Mouse (Mus musculus): ENCODE results near the gene Milr1. TPM values are rescaled to one million over a fixed set of nuclear protein-coding genes. Genes with fewer than 3 reads are reported as not detected.
A peak's percentile ranks its signal among the peaks of the same experiment; 100 is the strongest.
"Not testable (repeated sequence)": the region's sequence is repeated elsewhere in the genome, so short reads cannot be mapped to it uniquely, and the experiment has no call there.

Milr1 gene
- polyA plus RNA-seq, 1 experiment, result 0.23 TPM

DNA sequence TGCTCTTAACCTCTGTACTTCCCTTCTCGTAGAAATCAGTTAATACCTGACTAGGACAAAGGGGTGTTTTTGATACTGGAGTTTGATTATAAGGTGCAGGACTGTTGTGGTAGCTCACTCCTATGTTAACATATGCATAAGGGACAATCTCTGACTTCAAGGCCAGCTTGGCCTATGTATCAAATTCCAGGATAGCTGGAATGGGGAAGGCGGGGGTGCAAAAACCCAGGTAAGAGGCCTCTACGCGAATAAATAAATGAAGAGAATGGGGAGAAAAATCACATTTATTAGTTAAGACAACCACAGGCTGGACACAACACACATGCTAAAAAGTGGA is 29.0 kb downstream of the Milr1 start:
- Histone ChIP-seq H3K4me3 (ENCODE audit: insufficient read depth, low read length) (no peak overlapping the region; the same call in 1 of the 2 replicates), H3K27ac (ENCODE audit: insufficient read depth, low read length) (no peak overlapping the region), H3K4me1 (ENCODE audit: control insufficient read depth, insufficient read depth, low read length) (peaks cover 3% of the 10 kb centered on the region; the same call in 1 of the 2 replicates)
- TF ChIP-seq CTCF (IDR thresholded peaks at IDR 0.05; ENCODE audit: extremely low read depth, insufficient read depth, low read length) (no peak), POLR2A (IDR thresholded peaks at IDR 0.05; ENCODE audit: extremely low read depth, insufficient read depth, low read length) (no peak)

DNA sequence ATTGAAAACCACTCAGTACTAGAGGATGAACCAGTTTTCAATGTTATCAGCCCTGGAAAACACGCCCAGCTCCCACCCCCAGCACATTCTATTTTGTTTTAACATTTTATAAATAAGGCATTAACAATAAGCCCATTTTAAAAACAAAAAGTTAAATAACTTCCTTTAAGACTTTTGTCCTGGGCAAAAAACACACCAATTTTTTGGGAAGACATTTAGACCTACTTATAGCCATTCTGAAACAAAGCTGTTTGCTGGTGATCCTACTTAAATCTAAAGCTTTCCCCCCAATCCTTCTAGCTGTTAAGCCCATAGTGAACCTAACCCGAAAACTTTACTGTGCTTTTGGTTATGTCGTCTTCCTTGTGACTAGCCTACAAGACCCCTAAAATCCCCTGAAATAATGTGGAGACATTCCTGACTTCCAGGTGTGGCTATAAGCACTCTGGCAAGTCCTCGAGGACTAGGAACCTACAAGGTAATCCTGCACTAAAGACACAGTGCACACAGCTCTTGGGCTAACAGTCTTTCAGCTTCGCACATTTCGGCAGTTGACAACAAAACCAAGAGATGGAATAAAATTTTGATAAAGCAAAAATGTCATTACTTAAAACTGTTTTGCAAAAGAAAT is 29.7 kb downstream of the Milr1 start:
- Histone ChIP-seq H3K4me3 (ENCODE audit: insufficient read depth, low read length) (no peak overlapping the region), H3K27ac (ENCODE audit: insufficient read depth, low read length) (no peak overlapping the region), H3K4me1 (ENCODE audit: control insufficient read depth, insufficient read depth, low read length) (peaks cover 3% of the 10 kb centered on the region; the same call in 1 of the 2 replicates)
- TF ChIP-seq CTCF (IDR thresholded peaks at IDR 0.05; ENCODE audit: extremely low read depth, insufficient read depth, low read length) (no peak), POLR2A (IDR thresholded peaks at IDR 0.05; ENCODE audit: extremely low read depth, insufficient read depth, low read length) (no peak)

DNA sequence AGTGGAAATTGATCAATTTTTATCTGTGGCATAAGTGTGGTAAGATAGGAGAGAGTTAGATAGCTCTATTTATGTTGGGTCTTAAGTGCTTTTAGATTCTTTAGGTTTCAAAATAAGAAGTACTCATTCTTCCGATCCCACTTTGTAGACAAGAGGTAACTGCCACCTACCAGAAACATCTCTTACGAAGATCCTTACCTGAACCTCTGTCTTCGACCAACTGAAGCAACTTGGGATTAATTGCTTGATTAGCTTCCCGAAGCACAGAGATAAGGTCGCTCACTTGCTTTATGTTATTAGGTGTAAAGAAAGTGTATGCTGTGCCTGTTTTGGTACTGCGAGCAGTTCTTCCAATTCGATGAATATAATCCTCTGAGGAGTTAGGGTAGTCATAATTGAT is 31.2 kb downstream of the Milr1 start:
- not testable (repeated sequence) for H3K4me3 ChIP-seq (ENCODE audit: insufficient read depth, low read length); H3K27ac ChIP-seq (ENCODE audit: insufficient read depth, low read length); H3K4me1 ChIP-seq (ENCODE audit: control insufficient read depth, insufficient read depth, low read length)

DNA sequence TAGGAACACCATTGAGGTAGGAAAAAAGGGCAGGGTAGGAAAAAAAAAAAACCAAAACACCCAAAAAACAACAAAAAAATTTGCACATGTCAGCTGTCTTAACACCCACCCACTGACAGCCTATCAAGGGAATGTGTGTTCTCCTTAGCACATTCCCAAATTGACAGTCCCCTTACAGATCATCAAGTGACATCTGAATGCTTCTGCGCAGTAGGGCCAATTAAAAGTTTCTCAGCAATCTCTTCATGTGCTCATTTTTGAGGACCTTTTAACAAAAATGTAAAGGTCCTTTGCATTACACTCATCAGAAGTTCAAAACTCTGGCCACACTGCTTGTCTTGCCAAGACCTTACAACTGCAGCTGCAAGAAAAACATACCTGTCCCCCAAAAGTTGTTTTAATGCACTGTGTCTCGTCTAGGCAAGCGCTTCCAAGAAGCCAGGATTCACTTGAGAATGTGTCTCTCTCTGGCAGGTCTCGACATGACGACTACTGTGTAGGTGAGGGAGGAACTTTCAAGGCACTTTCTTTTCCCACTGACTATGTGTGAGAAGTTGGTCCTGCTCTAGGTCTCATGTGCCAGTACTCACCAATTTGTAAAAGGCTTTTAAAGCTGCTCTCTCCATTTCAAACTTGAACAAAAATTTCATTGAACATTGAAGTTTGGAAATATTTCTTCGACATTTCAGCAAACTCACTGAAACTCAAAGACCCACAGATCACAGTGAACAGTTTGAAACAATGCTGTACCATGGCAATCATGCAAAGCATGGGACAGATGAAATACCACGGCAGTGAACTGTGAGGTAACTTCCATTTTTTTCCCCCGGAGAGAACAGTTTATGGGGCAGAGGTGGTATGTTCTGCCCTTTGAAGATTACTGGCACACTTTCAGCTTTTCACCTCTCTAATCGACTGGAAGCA is 32.1 kb downstream of the Milr1 start:
- Histone ChIP-seq H3K27ac (ENCODE audit: insufficient read depth, low read length) (no peak overlapping the region), H3K4me3 (ENCODE audit: insufficient read depth, low read length) (no peak overlapping the region), H3K4me1 (ENCODE audit: control insufficient read depth, insufficient read depth, low read length) (peaks cover 3% of the 10 kb centered on the region; the same call in 1 of the 2 replicates)
- TF ChIP-seq POLR2A (IDR thresholded peaks at IDR 0.05; ENCODE audit: extremely low read depth, insufficient read depth, low read length) (0 out of 2 replicates have a peak, but pooled peaks have one; percentile 20), CTCF (IDR thresholded peaks at IDR 0.05; ENCODE audit: extremely low read depth, insufficient read depth, low read length) (no peak)

DNA sequence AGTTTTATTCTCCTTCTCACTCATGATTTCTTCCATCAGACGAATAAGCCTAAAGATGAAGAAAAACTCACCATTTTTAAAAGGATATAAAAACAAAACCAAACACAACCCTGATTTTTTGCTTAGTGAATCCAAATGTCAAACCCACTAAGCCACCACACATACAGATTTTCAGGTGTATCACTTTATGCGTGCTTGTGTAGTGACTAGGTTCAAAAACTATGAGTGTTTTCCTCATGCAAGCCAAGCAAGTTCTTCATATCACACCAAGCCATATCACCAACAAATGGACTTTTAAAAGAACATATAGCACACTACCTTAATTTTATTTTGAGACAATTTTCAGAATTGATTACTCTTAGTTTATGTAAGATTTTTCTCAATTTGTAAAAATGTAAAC is 33.5 kb downstream of the Milr1 start:
- TF ChIP-seq POLR2A (IDR thresholded peaks at IDR 0.05; ENCODE audit: extremely low read depth, insufficient read depth, low read length) (no peak), CTCF (IDR thresholded peaks at IDR 0.05; ENCODE audit: extremely low read depth, insufficient read depth, low read length) (no peak)
- Histone ChIP-seq H3K27ac (ENCODE audit: insufficient read depth, low read length) (no peak overlapping the region), H3K4me3 (ENCODE audit: insufficient read depth, low read length) (no peak overlapping the region), H3K4me1 (ENCODE audit: control insufficient read depth, insufficient read depth, low read length) (peaks cover 3% of the 10 kb centered on the region; the same call in 1 of the 2 replicates)

DNA sequence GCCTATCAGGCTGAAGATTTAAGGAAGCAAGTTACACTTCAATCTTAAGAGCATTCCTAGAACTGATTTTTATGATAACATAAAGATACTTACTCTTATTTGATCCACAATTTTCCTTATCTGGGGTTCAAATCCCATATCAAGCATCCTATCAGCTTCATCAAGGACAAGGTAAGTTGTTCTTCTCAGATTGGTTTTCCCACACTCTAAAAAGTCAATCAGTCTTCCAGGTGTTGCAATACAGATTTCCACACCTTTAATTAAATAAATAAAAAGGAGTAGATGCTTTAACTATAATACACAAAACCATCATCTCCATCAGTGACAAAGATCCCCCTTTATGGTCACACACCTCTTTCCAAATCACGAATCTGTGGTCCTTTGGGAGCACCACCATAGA is 34.0 kb downstream of the Milr1 start:
- H3K27ac ChIP-seq (ENCODE audit: insufficient read depth, low read length), result no peak overlapping the region
- H3K4me3 ChIP-seq (ENCODE audit: insufficient read depth, low read length), result no peak overlapping the region
- no peak for TF ChIP-seq CTCF (IDR thresholded peaks at IDR 0.05; ENCODE audit: extremely low read depth, insufficient read depth, low read length)
- no peak for TF ChIP-seq POLR2A (IDR thresholded peaks at IDR 0.05; ENCODE audit: extremely low read depth, insufficient read depth, low read length)
- peaks cover 5% of the 10 kb centered on the region; the same call in 1 of the 2 replicates for H3K4me1 ChIP-seq (ENCODE audit: control insufficient read depth, insufficient read depth, low read length)

DNA sequence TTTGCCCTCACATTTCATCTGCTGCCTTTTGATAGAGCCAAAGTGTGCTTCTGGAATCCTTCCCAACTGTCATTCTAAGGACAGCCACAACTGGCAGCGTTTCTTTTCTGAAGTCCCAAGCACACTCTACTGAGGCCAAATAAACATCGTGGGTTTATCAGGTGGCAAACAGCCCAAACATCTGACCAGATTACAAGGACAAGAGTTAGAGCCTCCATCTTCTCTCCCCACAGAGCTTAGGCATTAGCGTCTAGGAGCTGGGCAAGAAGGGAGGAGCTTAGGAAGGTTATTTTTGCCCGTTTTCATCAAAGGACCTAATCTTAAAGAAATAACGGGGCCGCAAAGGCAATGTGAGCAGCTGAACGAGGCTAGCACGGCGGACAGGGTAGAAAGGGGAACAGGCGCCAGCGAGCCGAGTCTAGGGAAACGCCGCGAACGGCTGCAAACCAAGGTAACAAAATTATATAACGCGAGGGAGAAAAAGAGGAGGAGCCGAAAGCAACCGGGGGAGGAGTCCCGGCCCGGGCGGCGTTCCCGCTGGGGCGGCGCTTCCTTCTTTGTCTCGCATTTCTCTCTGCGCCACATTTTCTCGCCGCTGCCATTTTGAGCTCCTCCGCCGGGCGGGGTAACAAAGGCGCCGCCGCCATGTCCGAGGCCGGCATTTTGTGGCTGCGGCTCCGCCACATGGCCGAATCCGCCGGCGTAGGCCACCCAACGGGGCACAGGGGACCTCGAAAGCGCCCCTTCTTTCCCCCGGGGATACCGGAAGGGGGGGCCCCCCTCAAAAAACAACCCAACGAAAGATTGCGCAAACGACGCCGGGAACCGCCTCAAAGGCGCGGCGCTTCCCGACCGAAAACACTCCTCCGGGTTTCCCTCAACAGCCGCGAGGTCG is 36.4 kb downstream of the Milr1 start:
- H3K27ac ChIP-seq (ENCODE audit: insufficient read depth, low read length), result peak overlapping the region; percentile 96
- peak overlapping the region; percentile 68 for H3K4me3 ChIP-seq (ENCODE audit: insufficient read depth, low read length)
- peak; percentile 53; the same call in 1 of the 2 replicates for TF ChIP-seq POLR2A (IDR thresholded peaks at IDR 0.05; ENCODE audit: extremely low read depth, insufficient read depth, low read length)
- no peak for TF ChIP-seq CTCF (IDR thresholded peaks at IDR 0.05; ENCODE audit: extremely low read depth, insufficient read depth, low read length)
- peaks cover 4% of the 10 kb centered on the region; the same call in 1 of the 2 replicates for H3K4me1 ChIP-seq (ENCODE audit: control insufficient read depth, insufficient read depth, low read length)

DNA sequence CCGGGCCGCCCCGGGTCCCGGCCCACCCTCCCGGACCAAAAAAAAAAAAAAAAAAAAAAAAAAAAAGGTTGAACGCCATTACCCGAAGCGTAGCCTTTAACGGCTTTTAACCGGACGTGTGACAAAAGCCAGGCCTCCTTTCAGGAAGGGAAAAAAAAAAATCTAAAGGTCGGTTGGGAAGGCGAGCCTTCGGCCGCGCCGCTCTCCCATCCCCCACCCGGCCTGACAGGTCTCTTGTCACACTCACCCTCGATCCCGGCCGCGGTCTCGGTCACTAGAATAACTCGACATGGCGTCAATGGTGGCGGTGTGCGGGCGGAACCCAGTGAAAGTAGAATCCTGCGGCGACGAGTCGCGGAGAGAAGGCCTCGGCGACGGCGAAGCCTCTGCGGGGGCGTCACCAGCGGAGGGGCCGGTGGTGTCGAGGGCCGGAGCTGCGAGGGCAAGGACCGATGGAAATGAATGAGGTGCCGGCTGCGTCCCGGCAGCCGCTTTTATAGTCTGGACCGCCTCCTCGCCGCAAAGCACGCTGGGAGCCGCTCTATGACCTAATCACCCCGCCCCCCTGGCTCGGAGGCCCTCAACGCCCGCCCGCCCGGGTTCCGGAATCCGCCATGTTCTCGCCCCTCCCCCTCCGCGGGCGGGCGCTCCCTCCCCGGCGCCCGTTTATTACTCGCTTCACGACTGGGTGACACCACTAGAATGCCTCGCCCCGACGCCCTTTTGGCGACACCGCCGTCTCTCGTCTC is 37.2 kb downstream of the Milr1 start:
- Histone ChIP-seq H3K4me1 (ENCODE audit: control insufficient read depth, insufficient read depth, low read length) (0 out of 2 replicates have a peak, but pooled peaks cover 2% of the 10 kb centered on the region), H3K27ac (ENCODE audit: insufficient read depth, low read length) (peak overlapping the region; percentile 99), H3K4me3 (ENCODE audit: insufficient read depth, low read length) (peak overlapping the region; percentile 68)
- TF ChIP-seq POLR2A (IDR thresholded peaks at IDR 0.05; ENCODE audit: extremely low read depth, insufficient read depth, low read length) (peak; percentile 99), CTCF (IDR thresholded peaks at IDR 0.05; ENCODE audit: extremely low read depth, insufficient read depth, low read length) (no peak)

All from cortical plate, adult 2 months (tissue).